Mouse (Mus musculus) ES-E14 (cell line): ENCODE measurements around the gene Adora1. TPM values are rescaled to one million over a fixed set of nuclear protein-coding genes. Genes with fewer than 3 reads are reported as not detected.

Source experiments
- DNase-seq: peaks from one replicate; pipeline ENCODE4 v3.0.0-alpha.2; 2013; ENCODE audit warnings: low read depth, low spot score
- H3K27ac ChIP-seq: 2 replicates; pipeline ENCODE4 v1.5.1; 2012; ENCODE audit warnings: low read depth, mild to moderate bottlenecking, low read length, moderate library complexity, mixed read lengths; ENCODE audit not compliant: poor library complexity, insufficient read depth, severe bottlenecking
- H3K36me3 ChIP-seq: 2 replicates; pipeline ENCODE4 v1.6.1; 2012; ENCODE audit warnings: mild to moderate bottlenecking, low read length, moderate library complexity, mixed read lengths; ENCODE audit not compliant: control insufficient read depth, poor library complexity, insufficient read depth, severe bottlenecking
- H3K4me1 ChIP-seq, 2 experiments: fragments of 150-350 bp in 1 of 2; sonication (generic) in 1 of 2; 2 replicates each; pipeline ENCODE4 v1.6.1; 2012; ENCODE audit warnings: low read length in 2 of 2, mild to moderate bottlenecking in 1 of 2, mixed read lengths in 1 of 2; ENCODE audit not compliant: control insufficient read depth in 2 of 2, insufficient read depth in 2 of 2, poor library complexity in 1 of 2
- H3K4me3 ChIP-seq, 2 experiments: fragments of 150-350 bp in 1 of 2; sonication (generic) in 1 of 2; 2 replicates each; pipeline ENCODE4 v1.5.1; 2012; ENCODE audit warnings: low read length in 2 of 2, low read depth in 1 of 2, mild to moderate bottlenecking in 1 of 2, mixed read lengths in 1 of 2; ENCODE audit not compliant: insufficient read depth in 1 of 2, poor library complexity in 1 of 2, severe bottlenecking in 1 of 2
- H3K9ac ChIP-seq: 2 replicates; pipeline ENCODE4 v1.6.1; 2012; ENCODE audit warnings: low read depth, mild to moderate bottlenecking, low read length, mixed read lengths; ENCODE audit not compliant: poor library complexity, insufficient read depth, severe bottlenecking
- H3K9me3 ChIP-seq: fragments of 150-350 bp; sonication (generic); 2 replicates; pipeline ENCODE4 v1.6.1; 2012; ENCODE audit warnings: low read depth, mild to moderate bottlenecking, low read length; ENCODE audit not compliant: control insufficient read depth, insufficient read depth
- CHD2 ChIP-seq: IDR thresholded peaks from 2 replicates; pipeline ENCODE4 v1.6.1; 2014; ENCODE audit warnings: mild to moderate bottlenecking, low read depth, low read length, inconsistent platforms
- HCFC1 ChIP-seq: IDR thresholded peaks from 2 replicates; pipeline ENCODE4 v1.6.1; 2012; ENCODE audit warnings: low read length, inconsistent platforms, borderline replicate concordance; ENCODE audit not compliant: insufficient read depth
- MAFK ChIP-seq: IDR thresholded peaks from 2 replicates; pipeline ENCODE4 v1.6.1; 2014; ENCODE audit warnings: mild to moderate bottlenecking, low read depth, low read length, inconsistent platforms; ENCODE audit not compliant: insufficient read depth
- ZC3H11A ChIP-seq: IDR thresholded peaks from 2 replicates; pipeline ENCODE4 v1.6.1; 2012; ENCODE audit warnings: low read depth, mild to moderate bottlenecking, inconsistent platforms, low read length, borderline replicate concordance
- ZNF384 ChIP-seq: IDR thresholded peaks from 2 replicates; pipeline ENCODE4 v1.6.1; 2012; ENCODE audit warnings: low read depth, low read length, inconsistent platforms
- in situ Hi-C, 2 experiments: fragments of 600-800 bp; cut with MboI; formaldehyde crosslinking; loops; one replicate each; pipeline ENCODE4 v1.15.1; 2025; ENCODE audit warnings: low sequenced_read_pairs in 2 of 2, inconsistent platforms in 1 of 2; ENCODE audit not compliant: unreplicated experiment in 2 of 2
- total RNA-seq: library from RNA; depleted of rRNA; stranded (reverse); fragments of 300-350 nt; gene quantifications from 2 replicates; pipeline ENCODE4 v1.2.3, GENCODE M21; 2012

Gene Adora1
- total RNA-seq, 1 experiment = 0.58 TPM

DNA sequence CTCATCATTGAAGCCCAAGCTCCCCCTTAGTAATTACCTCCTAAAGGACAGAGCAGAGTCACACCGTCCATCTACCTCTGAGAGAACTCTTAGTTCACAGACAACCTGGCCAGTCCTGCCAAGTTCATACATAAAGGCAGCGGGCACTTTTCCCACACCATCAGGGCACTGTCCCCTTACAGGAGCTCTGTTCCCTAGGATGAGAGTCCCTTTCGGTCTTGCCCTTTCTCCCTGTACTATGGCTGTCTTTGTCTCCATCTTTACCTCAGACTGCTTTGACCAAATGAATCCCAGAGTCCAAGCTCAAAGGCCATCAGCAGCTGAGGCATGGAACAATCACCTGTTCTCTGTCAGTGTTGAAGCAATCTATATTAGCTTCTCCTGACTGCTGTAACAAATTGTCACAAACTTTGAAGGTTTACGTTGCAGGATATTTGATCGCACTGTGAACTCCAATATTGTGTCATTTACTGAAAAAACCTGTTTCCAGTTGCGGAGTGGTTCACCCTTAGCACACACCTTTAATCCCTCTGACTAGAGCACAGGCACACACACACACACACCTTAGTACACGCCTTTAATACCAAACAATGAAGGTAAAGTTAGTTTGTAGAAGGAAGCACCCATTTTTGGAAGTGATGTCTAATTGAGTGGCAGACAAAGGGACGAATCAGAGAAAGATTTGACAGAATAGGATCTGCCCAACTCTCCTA, 66.1 kb downstream of the Adora1 start:
- H3K4me3 ChIP-seq = no peak overlapping the region
- no peaks in the 10 kb centered on the region for H3K4me1 ChIP-seq
- no peaks in the 10 kb centered on the region for H3K36me3 ChIP-seq
- no peak for DNase-seq
- TF ChIP-seq CHD2 = no peak
- no peak overlapping the region for H3K9ac ChIP-seq
- H3K9me3 ChIP-seq = no peaks in the 10 kb centered on the region
- no peak overlapping the region for H3K27ac ChIP-seq
- in situ Hi-C loops = no loop called here

DNA sequence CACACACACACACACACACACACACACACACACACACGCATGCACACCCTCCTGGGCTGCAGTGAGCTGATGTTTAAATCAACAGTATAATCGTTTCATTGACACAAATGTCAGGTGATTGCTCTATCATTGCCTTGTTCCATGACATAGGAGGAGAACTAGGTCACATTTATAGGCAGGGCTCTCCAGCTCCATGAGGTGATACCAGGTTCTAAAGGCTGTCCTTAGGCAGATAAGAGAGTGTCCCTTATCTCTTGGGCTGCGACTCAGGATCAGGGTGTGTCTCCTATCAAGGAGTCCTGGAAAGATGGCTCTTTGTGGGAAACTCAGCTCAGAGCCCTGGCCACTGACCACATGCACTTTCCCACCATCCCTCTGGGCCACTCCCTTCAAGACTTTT, 66.7 kb downstream of the Adora1 start:
- Histone ChIP-seq H3K4me1 (no peaks in the 10 kb centered on the region), H3K27ac (no peak overlapping the region), H3K9me3 (no peaks in the 10 kb centered on the region), H3K36me3 (no peaks in the 10 kb centered on the region), H3K9ac (no peak overlapping the region), H3K4me3 (no peak overlapping the region)
- DNase-seq = no peak
- no peak for TF ChIP-seq ZNF384
- TF ChIP-seq HCFC1 = no peak
- TF ChIP-seq ZC3H11A = no peak
- TF ChIP-seq MAFK = no peak
- TF ChIP-seq CHD2 = no peak
- in situ Hi-C loops = no loop called here

DNA sequence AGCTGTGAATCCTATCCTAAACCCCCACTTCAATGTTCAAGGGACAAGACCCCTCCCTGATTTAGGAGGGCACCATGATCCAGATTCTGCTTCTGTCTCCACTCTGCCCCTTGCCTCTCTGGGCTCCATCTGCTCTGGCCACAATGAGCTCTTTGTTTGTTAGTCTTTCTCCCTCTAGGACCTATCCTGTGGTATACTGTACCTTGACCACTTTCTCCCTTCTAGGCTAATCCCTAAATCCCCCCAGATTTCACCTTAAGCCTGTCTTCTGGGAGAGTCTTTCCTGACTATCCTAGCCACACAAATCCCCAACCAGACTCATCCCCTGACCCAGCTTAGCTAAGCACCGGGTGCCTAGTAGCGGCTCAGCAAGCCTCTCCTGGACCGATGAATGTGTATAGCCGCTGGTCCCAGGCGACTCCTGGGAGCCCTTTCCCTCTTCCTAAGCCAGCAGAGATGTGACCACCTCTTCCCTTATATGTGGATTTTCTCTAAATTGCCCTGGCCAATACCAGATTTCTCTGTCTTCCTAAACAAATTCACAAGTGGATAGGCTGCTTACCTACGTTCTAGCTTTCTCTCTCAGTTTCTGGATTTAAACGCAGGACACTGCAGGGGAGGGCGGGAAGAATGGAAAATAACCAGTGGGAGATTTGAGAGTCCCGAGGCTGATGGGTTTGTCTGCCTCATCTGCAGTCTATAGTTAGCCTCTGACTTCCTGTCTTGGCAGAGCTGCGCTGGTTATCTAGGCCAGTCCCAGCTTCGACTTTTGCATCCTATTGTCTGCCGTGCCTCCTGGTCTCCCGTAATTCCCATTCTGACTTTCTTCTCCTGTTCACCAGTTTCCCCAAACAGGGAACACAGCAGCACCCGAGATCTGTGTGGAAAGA, 67.6 kb downstream of the Adora1 start:
- no peaks in the 10 kb centered on the region for H3K36me3 ChIP-seq
- H3K27ac ChIP-seq = no peak overlapping the region
- DNase-seq = no peak
- no peaks in the 10 kb centered on the region for H3K4me1 ChIP-seq
- H3K9ac ChIP-seq = no peak overlapping the region
- in situ Hi-C loops = no loop called here
- no peak for TF ChIP-seq MAFK
- no peak for TF ChIP-seq ZNF384
- TF ChIP-seq CHD2 = no peak
- no peak for TF ChIP-seq ZC3H11A
- TF ChIP-seq HCFC1 = no peak
- H3K4me3 ChIP-seq = no peak overlapping the region
- no peaks in the 10 kb centered on the region for H3K9me3 ChIP-seq

DNA sequence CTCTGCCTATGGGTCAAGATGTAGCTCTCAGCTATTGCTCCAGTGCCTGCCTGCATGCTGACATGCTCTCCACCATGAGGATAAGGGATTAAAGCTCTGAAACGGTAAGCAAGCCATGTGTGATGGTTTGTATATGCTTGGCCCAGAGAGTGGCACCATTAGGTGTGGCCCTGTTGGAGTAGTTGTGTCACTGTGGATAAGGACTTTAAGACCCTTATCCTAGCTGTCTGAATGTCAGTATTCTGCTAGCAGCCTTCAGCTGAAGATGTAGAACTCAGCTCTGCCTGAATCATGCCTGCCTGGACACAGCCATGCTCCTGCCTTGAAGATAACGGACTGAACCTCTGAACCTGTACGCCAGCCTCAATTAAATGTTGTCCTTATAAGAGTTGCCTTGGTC, 68.7 kb downstream of the Adora1 start:
- TF ChIP-seq CHD2 (no peak), HCFC1 (no peak), ZNF384 (no peak), ZC3H11A (no peak), MAFK (no peak)

More for the DNA sequence above, 68.7 kb downstream of the Adora1 start:
- in situ Hi-C loops = no loop called here
- Histone ChIP-seq H3K4me3 (no peak overlapping the region), H3K9ac (no peak overlapping the region), H3K4me1 (no peaks in the 10 kb centered on the region), H3K27ac (no peak overlapping the region), H3K36me3 (no peaks in the 10 kb centered on the region), H3K9me3 (no peaks in the 10 kb centered on the region)
- DNase-seq = no peak
